Mouse (Mus musculus) T-helper 1 cell (primary cell): ENCODE measurements around the gene Cuedc2.

Source experiments
- in situ Hi-C: fragments of 300-600 bp; cut with MboI, MseI; formaldehyde crosslinking; loops from one replicate; pipeline ENCODE4 v1.15.1; 2025; ENCODE audit warnings: high pct_unique_total_duplicates

Gene Cuedc2

GRCm38 (mm10) chr19:46339287-46339971 lies 927 bp upstream of the Cuedc2 start:
- in situ Hi-C loops = no loop called here

- in situ Hi-C loops = no loop called here
These were observed 412 bp upstream of the Cuedc2 start for GRCm38 (mm10) chr19:46338942-46339286.

- in situ Hi-C loops = no loop called here
These were observed 677 bp downstream of the Cuedc2 start for GRCm38 (mm10) chr19:46337719-46338330.

- in situ Hi-C loops = no loop called here
These were observed 4.6 kb downstream of the Cuedc2 start for GRCm38 (mm10) chr19:46333906-46334305.

- in situ Hi-C loops = no loop called here
These were observed 5.7 kb downstream of the Cuedc2 start for GRCm38 (mm10) chr19:46332721-46333339.

GRCm38 (mm10) chr19:46331936-46332335 lies 6.6 kb downstream of the Cuedc2 start:
- in situ Hi-C loops = no loop called here

- in situ Hi-C loops = no loop called here
These were observed 7.2 kb downstream of the Cuedc2 start for GRCm38 (mm10) chr19:46331326-46331725.

GRCm38 (mm10) chr19:46330696-46331095 lies 7.8 kb downstream of the Cuedc2 start:
- in situ Hi-C loops = no loop called here

GRCm38 (mm10) chr19:46329951-46330350 lies 8.6 kb downstream of the Cuedc2 start:
- in situ Hi-C loops = no loop called here

- in situ Hi-C loops = no loop called here
These were observed 9.4 kb downstream of the Cuedc2 start for GRCm38 (mm10) chr19:46329031-46329641.

- in situ Hi-C loops = no loop called here
These were observed 10.1 kb downstream of the Cuedc2 start, which contains the start of gene Fbxl15 for GRCm38 (mm10) chr19:46328081-46329030. Gene Fbxl15 (plus strand): TSS chr19:46328184.

GRCm38 (mm10) chr19:46327531-46328064 lies 10.9 kb downstream of the Cuedc2 start:
- in situ Hi-C loops = no loop called here

- in situ Hi-C loops = no loop called here
These were observed 11.7 kb downstream of the Cuedc2 start, which contains the start of gene Psd for GRCm38 (mm10) chr19:46326756-46327305. Gene Psd (minus strand): TSS chr19:46327156.

- in situ Hi-C loops = no loop called here
These were observed 12.3 kb downstream of the Cuedc2 start for GRCm38 (mm10) chr19:46326019-46326755.

- in situ Hi-C loops = no loop called here
These were observed 13.6 kb downstream of the Cuedc2 start for GRCm38 (mm10) chr19:46324918-46325317.

GRCm38 (mm10) chr19:46324366-46324765 lies 14.1 kb downstream of the Cuedc2 start:
- in situ Hi-C loops = no loop called here

- in situ Hi-C loops = no loop called here
These were observed 14.8 kb downstream of the Cuedc2 start for GRCm38 (mm10) chr19:46323716-46324115.

- in situ Hi-C loops = no loop called here
These were observed 15.4 kb downstream of the Cuedc2 start for GRCm38 (mm10) chr19:46322996-46323572.

- in situ Hi-C loops = no loop called here
These were observed 16.1 kb downstream of the Cuedc2 start for GRCm38 (mm10) chr19:46322144-46322995.
